Mouse (Mus musculus) heart, embryonic 13.5 days (tissue): ENCODE data around the gene Tigd3. TPM values are rescaled to one million over a fixed set of nuclear protein-coding genes. Genes with fewer than 3 reads are reported as not detected.
A peak's percentile ranks its signal among the peaks of the same experiment; 100 is the strongest.
"Not testable (repeated sequence)": the region's sequence is repeated elsewhere in the genome, so short reads cannot be mapped to it uniquely, and the experiment has no call there.

ENCODE experiments used
- ATAC-seq: fragments of 200-750 bp; cut with Nextera tagmentation; 2 replicates; pipeline ENCODE4 v1.8.0; 2017; ENCODE audit warnings: moderate TSS enrichment; ENCODE audit not compliant: insufficient number of reproducible peaks, low FRiP score, low TSS enrichment; ENCODE audit errors: extremely low read depth
- H3K27ac ChIP-seq: fragments of 300-500 bp; sonication (generic); replicated peaks from 2 replicates; pipeline ENCODE4 v1.5.1; 2015; ENCODE audit warnings: moderate library complexity, mild to moderate bottlenecking, inconsistent platforms
- H3K27me3 ChIP-seq: fragments of 300-500 bp; sonication (generic); replicated peaks from 2 replicates; pipeline ENCODE4 v1.6.1; 2015; ENCODE audit warnings: mild to moderate bottlenecking, inconsistent platforms
- H3K36me3 ChIP-seq: fragments of 300-500 bp; sonication (generic); 2 replicates; pipeline ENCODE4 v1.6.1; 2015; ENCODE audit warnings: mild to moderate bottlenecking, inconsistent platforms
- H3K4me1 ChIP-seq: fragments of 300-500 bp; sonication (generic); 2 replicates; pipeline ENCODE4 v1.6.1; 2015; ENCODE audit warnings: inconsistent platforms
- H3K4me2 ChIP-seq: fragments of 300-500 bp; sonication (generic); 2 replicates; pipeline ENCODE4 v1.6.1; 2015; ENCODE audit warnings: inconsistent platforms, mild to moderate bottlenecking, moderate library complexity
- H3K4me3 ChIP-seq: fragments of 300-500 bp; sonication (generic); 2 replicates; pipeline ENCODE4 v1.5.1; 2015; ENCODE audit warnings: moderate library complexity, mild to moderate bottlenecking, inconsistent platforms
- H3K9ac ChIP-seq: fragments of 300-500 bp; sonication (generic); 2 replicates; pipeline ENCODE4 v1.6.1; 2015; ENCODE audit warnings: inconsistent platforms, mild to moderate bottlenecking, moderate library complexity
- H3K9me3 ChIP-seq: fragments of 300-500 bp; sonication (generic); 2 replicates; pipeline ENCODE4 v1.6.1; 2016; ENCODE audit warnings: inconsistent platforms
- WGBS: fragments of 180-500 bp; shearing (Covaris S2); methylation state at CpG from one replicate; pipeline ENCODE4 v1.1.7; 2015; ENCODE audit warnings: mixed read lengths; 5-methylcytosine and 5-hydroxymethylcytosine counted together
- polyA plus RNA-seq: library from polyadenylated mRNA; unstranded; fragments of >200 nt; fragmentation: Nextera tagmentation; extraction: Ambion mirVana; gene quantifications from 2 replicates; pipeline ENCODE4 v1.2.1, GENCODE M21; 2015

Gene Tigd3
- polyA plus RNA-seq, 1 experiment from 2014 or later, result 1.9 TPM

- ATAC-seq, result no peak
- Histone ChIP-seq H3K27ac (no peak overlapping the region), H3K9me3 (no peaks in the 10 kb centered on the region), H3K4me2 (no peak overlapping the region), H3K27me3 (no peaks in the 10 kb centered on the region), H3K4me1 (peaks cover 14% of the 10 kb centered on the region), H3K9ac (no peak overlapping the region), H3K36me3 (peaks cover 12% of the 10 kb centered on the region; the same call in 1 of the 2 replicates), H3K4me3 (no peak overlapping the region)
- WGBS, result 60% methylated on average over 4 of the region's 4 CpGs
Measured at GRCm38 (mm10) chr19:5889211-5889610, 4.7 kb downstream of the Tigd3 start.

- peaks cover 8% of the 10 kb centered on the region; the same call in 1 of the 2 replicates for H3K36me3 ChIP-seq
- H3K27me3 ChIP-seq, result no peaks in the 10 kb centered on the region
- 49% methylated on average over 3 of the region's 3 CpGs for WGBS
- peaks cover 10% of the 10 kb centered on the region for H3K4me1 ChIP-seq
- no peak overlapping the region for H3K9ac ChIP-seq
- ATAC-seq, result no peak
- no peak overlapping the region for H3K27ac ChIP-seq
- no peaks in the 10 kb centered on the region for H3K9me3 ChIP-seq
- no peak overlapping the region for H3K4me3 ChIP-seq
- H3K4me2 ChIP-seq, result no peak overlapping the region
Measured at GRCm38 (mm10) chr19:5887234-5887815, 6.6 kb downstream of the Tigd3 start.

- H3K27me3 ChIP-seq, result no peaks in the 10 kb centered on the region
- no peaks in the 10 kb centered on the region for H3K36me3 ChIP-seq
- no peak for ATAC-seq
- no peak overlapping the region for H3K9ac ChIP-seq
- 59% methylated on average over 4 of the region's 4 CpGs for WGBS
- H3K4me2 ChIP-seq, result no peak overlapping the region
- H3K9me3 ChIP-seq, result no peaks in the 10 kb centered on the region
- no peak overlapping the region for H3K27ac ChIP-seq
- H3K4me1 ChIP-seq, result peaks cover 10% of the 10 kb centered on the region
- no peak overlapping the region for H3K4me3 ChIP-seq
Measured at GRCm38 (mm10) chr19:5885838-5886237, 8.1 kb downstream of the Tigd3 start.

- H3K9ac ChIP-seq, result no peak overlapping the region
- H3K4me3 ChIP-seq, result no peak overlapping the region
- H3K27ac ChIP-seq, result no peak overlapping the region
- H3K9me3 ChIP-seq, result no peaks in the 10 kb centered on the region
- H3K4me2 ChIP-seq, result no peak overlapping the region
- H3K36me3 ChIP-seq, result no peaks in the 10 kb centered on the region
- peaks cover 11% of the 10 kb centered on the region for H3K4me1 ChIP-seq
- 13% methylated on average over 1 of the region's 1 CpGs for WGBS
- no peak for ATAC-seq
- H3K27me3 ChIP-seq, result no peaks in the 10 kb centered on the region
Measured at GRCm38 (mm10) chr19:5883935-5884334, 10.0 kb downstream of the Tigd3 start.

- H3K27me3 ChIP-seq, H3K4me2 ChIP-seq, H3K4me3 ChIP-seq, H3K9me3 ChIP-seq, ATAC-seq, H3K9ac ChIP-seq, H3K36me3 ChIP-seq, H3K27ac ChIP-seq: not testable (repeated sequence)
- 78% methylated on average over 5 of the region's 5 CpGs for WGBS
- H3K4me1 ChIP-seq, result peaks cover 25% of the 10 kb centered on the region
Measured at GRCm38 (mm10) chr19:5882079-5882478, 11.9 kb downstream of the Tigd3 start.

GRCm38 (mm10) chr19:5881155-5881554, 12.8 kb downstream of the Tigd3 start:
- Histone ChIP-seq H3K4me3 (no peak overlapping the region), H3K4me1 (peaks cover 25% of the 10 kb centered on the region), H3K4me2 (no peak overlapping the region), H3K27ac (no peak overlapping the region), H3K36me3 (no peaks in the 10 kb centered on the region), H3K27me3 (no peaks in the 10 kb centered on the region), H3K9me3 (no peaks in the 10 kb centered on the region), H3K9ac (no peak overlapping the region)
- ATAC-seq, result no peak
- 90% methylated on average over 6 of the region's 6 CpGs for WGBS

GRCm38 (mm10) chr19:5879735-5880134, 14.2 kb downstream of the Tigd3 start:
- Histone ChIP-seq H3K36me3 (no peaks in the 10 kb centered on the region), H3K9ac (no peak overlapping the region), H3K27me3 (no peaks in the 10 kb centered on the region), H3K27ac (no peak overlapping the region), H3K9me3 (no peaks in the 10 kb centered on the region), H3K4me1 (peaks cover 30% of the 10 kb centered on the region), H3K4me3 (no peak overlapping the region), H3K4me2 (no peak overlapping the region)
- ATAC-seq, result no peak
- WGBS, result 86% methylated on average over 7 of the region's 7 CpGs

- no peaks in the 10 kb centered on the region for H3K9me3 ChIP-seq
- ATAC-seq, result no peak
- no peaks in the 10 kb centered on the region for H3K36me3 ChIP-seq
- H3K4me3 ChIP-seq, result no peak overlapping the region
- H3K27ac ChIP-seq, result 0 out of 2 replicates have a peak overlapping the region, but pooled peaks have one; percentile 78
- H3K27me3 ChIP-seq, result no peaks in the 10 kb centered on the region
- 77% methylated on average over 3 of the region's 3 CpGs for WGBS
- H3K4me1 ChIP-seq, result peaks cover 30% of the 10 kb centered on the region
- peak overlapping the region; percentile 67 for H3K9ac ChIP-seq
- peak overlapping the region; percentile 57; the same call in 1 of the 2 replicates for H3K4me2 ChIP-seq
Measured at GRCm38 (mm10) chr19:5878916-5879315, 15.0 kb downstream of the Tigd3 start.

- ATAC-seq, result no peak
- Histone ChIP-seq H3K9ac (peak overlapping the region; percentile 67), H3K27ac (peak overlapping the region; percentile 78; the same call in 1 of the 2 replicates)
Measured at GRCm38 (mm10) chr19:5878362-5878722, 15.6 kb downstream of the Tigd3 start.

GRCm38 (mm10) chr19:5877618-5878361, 16.2 kb downstream of the Tigd3 start, which contains the start of gene Slc25a45:
Gene Slc25a45 (plus strand): TSS chr19:5877808.
- 38% methylated on average over 15 of the region's 15 CpGs for WGBS
- Histone ChIP-seq H3K27me3 (no peaks in the 10 kb centered on the region), H3K9ac (peak within 1 kb of the TSS; percentile 67), H3K27ac (peak within 1 kb of the TSS; percentile 78), H3K9me3 (no peaks in the 10 kb centered on the region), H3K4me3 (peak within 1 kb of the TSS; percentile 36), H3K4me2 (peak within 1 kb of the TSS; percentile 57), H3K36me3 (peaks cover 8% of the 10 kb centered on the region), H3K4me1 (peaks cover 38% of the 10 kb centered on the region)
- ATAC-seq, result no peak

More at GRCm38 (mm10) chr19:5878362-5878722, 15.6 kb downstream of the Tigd3 start:
- Histone ChIP-seq H3K27me3 (no peaks in the 10 kb centered on the region), H3K36me3 (0 out of 2 replicates have a peak, but pooled peaks cover 2% of the 10 kb centered on the region), H3K4me3 (peak overlapping the region; percentile 36), H3K4me2 (peak overlapping the region; percentile 57), H3K9me3 (no peaks in the 10 kb centered on the region), H3K4me1 (peaks cover 33% of the 10 kb centered on the region)
- 57% methylated on average over 7 of the region's 7 CpGs for WGBS

GRCm38 (mm10) chr19:5874969-5875480, 18.9 kb downstream of the Tigd3 start, which contains the start of gene Frmd8:
Gene Frmd8 (minus strand): TSS chr19:5875274.
- Histone ChIP-seq H3K4me3 (peak within 1 kb of the TSS; percentile 89), H3K9ac (peak within 1 kb of the TSS; percentile 94), H3K27me3 (no peaks in the 10 kb centered on the region), H3K27ac (peak within 1 kb of the TSS; percentile 61), H3K9me3 (no peaks in the 10 kb centered on the region), H3K36me3 (peaks cover 22% of the 10 kb centered on the region), H3K4me1 (peaks cover 63% of the 10 kb centered on the region), H3K4me2 (peak within 1 kb of the TSS; percentile 93)
- peak; percentile 70 for ATAC-seq
- under 1% methylated on average over 37 of the region's 37 CpGs for whole genome bisulfite sequencing
